Mouse (Mus musculus): ENCODE measurements around the gene Slc19a1. TPM values are rescaled to one million over a fixed set of nuclear protein-coding genes. Genes with fewer than 3 reads are reported as not detected.
A peak's percentile ranks its signal among the peaks of the same experiment; 100 is the strongest.

Gene Slc19a1
- polyA plus RNA-seq, 1 experiment from 2014 or later, result 29.4 TPM

GRCm38 (mm10) chr10:77033323-77034025, 1.4 kb downstream of the Slc19a1 start:
- Histone ChIP-seq H3K4me3 (replicated peaks) (peak overlapping the region; percentile 73), H3K27me3 (0 out of 2 replicates have a peak, but pooled peaks cover 4% of the 10 kb centered on the region), H3K4me1 (replicated peaks) (peaks cover 47% of the 10 kb centered on the region), H3K27ac (no peak overlapping the region), H3K9me3 (replicated peaks) (no peaks in the 10 kb centered on the region), H3K4me2 (peak overlapping the region; percentile 97), H3K9ac (peak overlapping the region; percentile 77), H3K36me3 (peaks cover 12% of the 10 kb centered on the region)
- under 1% methylated on average over 30 of the region's 30 CpGs for WGBS (ENCODE audit: insufficient replicate concordance)
- DNase-seq, result peak; percentile 29
- ATAC-seq (ENCODE audit: low read depth), result peak; percentile 64

- 63% methylated on average over 6 of the region's 6 CpGs for WGBS (ENCODE audit: insufficient replicate concordance)
- Histone ChIP-seq H3K9me3 (replicated peaks) (no peaks in the 10 kb centered on the region), H3K27me3 (0 out of 2 replicates have a peak, but pooled peaks cover 4% of the 10 kb centered on the region), H3K36me3 (peaks cover 32% of the 10 kb centered on the region), H3K9ac (peak overlapping the region; percentile 77), H3K4me2 (peak overlapping the region; percentile 97), H3K4me3 (replicated peaks) (peak overlapping the region; percentile 73), H3K27ac (no peak overlapping the region), H3K4me1 (replicated peaks) (peaks cover 47% of the 10 kb centered on the region)
- DNase-seq (no peak), ATAC-seq (ENCODE audit: low read depth) (no peak)
Observed at GRCm38 (mm10) chr10:77035487-77035886, 3.4 kb downstream of the Slc19a1 start.

GRCm38 (mm10) chr10:77038579-77039174, 6.6 kb downstream of the Slc19a1 start:
- DNase-seq (no peak), ATAC-seq (ENCODE audit: low read depth) (no peak)
- no peak overlapping the region for H3K9ac ChIP-seq
- no peaks in the 10 kb centered on the region for H3K9me3 ChIP-seq (replicated peaks)
- peaks cover 62% of the 10 kb centered on the region for H3K36me3 ChIP-seq
- no peaks in the 10 kb centered on the region for H3K27me3 ChIP-seq
- WGBS (ENCODE audit: insufficient replicate concordance), result 81% methylated on average over 8 of the region's 8 CpGs
- H3K4me2 ChIP-seq, result no peak overlapping the region
- H3K4me3 ChIP-seq (replicated peaks), result no peak overlapping the region
- no peak overlapping the region for H3K27ac ChIP-seq
- peaks cover 26% of the 10 kb centered on the region for H3K4me1 ChIP-seq (replicated peaks)

- ATAC-seq (ENCODE audit: low read depth), result no peak
- 60% methylated on average over 4 of the region's 4 CpGs for WGBS (ENCODE audit: insufficient replicate concordance)
- Histone ChIP-seq H3K36me3 (peaks cover 86% of the 10 kb centered on the region), H3K4me3 (replicated peaks) (no peak overlapping the region), H3K27me3 (no peaks in the 10 kb centered on the region), H3K9ac (no peak overlapping the region), H3K4me2 (no peak overlapping the region), H3K9me3 (replicated peaks) (no peaks in the 10 kb centered on the region), H3K27ac (no peak overlapping the region), H3K4me1 (replicated peaks) (no peaks in the 10 kb centered on the region)
- no peak for DNase-seq
Observed at GRCm38 (mm10) chr10:77048196-77048595, 16.2 kb downstream of the Slc19a1 start.

- no peak overlapping the region for H3K9ac ChIP-seq
- H3K9me3 ChIP-seq (replicated peaks), result no peaks in the 10 kb centered on the region
- peaks cover 86% of the 10 kb centered on the region for H3K36me3 ChIP-seq
- no peak overlapping the region for H3K4me3 ChIP-seq (replicated peaks)
- no peak for ATAC-seq (ENCODE audit: low read depth)
- H3K4me1 ChIP-seq (replicated peaks), result no peaks in the 10 kb centered on the region
- H3K4me2 ChIP-seq, result no peak overlapping the region
- no peak overlapping the region for H3K27ac ChIP-seq
- no peaks in the 10 kb centered on the region for H3K27me3 ChIP-seq
- WGBS (ENCODE audit: insufficient replicate concordance), result 76% methylated on average over 3 of the region's 3 CpGs
- no peak for DNase-seq
Observed at GRCm38 (mm10) chr10:77048606-77049005, 16.6 kb downstream of the Slc19a1 start.

- no peak overlapping the region for H3K4me2 ChIP-seq
- H3K4me1 ChIP-seq (replicated peaks), result peaks cover 14% of the 10 kb centered on the region
- no peak overlapping the region for H3K9ac ChIP-seq
- DNase-seq (no peak), ATAC-seq (ENCODE audit: low read depth) (no peak)
- H3K9me3 ChIP-seq (replicated peaks), result no peaks in the 10 kb centered on the region
- H3K27ac ChIP-seq, result no peak overlapping the region
- H3K27me3 ChIP-seq, result no peaks in the 10 kb centered on the region
- no peak overlapping the region for H3K4me3 ChIP-seq (replicated peaks)
- WGBS (ENCODE audit: insufficient replicate concordance), result 78% methylated on average over 10 of the region's 10 CpGs
- peaks cover 25% of the 10 kb centered on the region for H3K36me3 ChIP-seq
Observed at GRCm38 (mm10) chr10:77056768-77057167, 24.7 kb downstream of the Slc19a1 start.

- H3K4me2 ChIP-seq, result no peak overlapping the region
- DNase-seq, result no peak
- H3K4me3 ChIP-seq (replicated peaks), result no peak overlapping the region
- 65% methylated on average over 3 of the region's 3 CpGs for WGBS (ENCODE audit: insufficient replicate concordance)
- peaks cover 18% of the 10 kb centered on the region for H3K36me3 ChIP-seq
- H3K4me1 ChIP-seq (replicated peaks), result peaks cover 9% of the 10 kb centered on the region
- H3K9me3 ChIP-seq (replicated peaks), result no peaks in the 10 kb centered on the region
- H3K27ac ChIP-seq, result no peak overlapping the region
- H3K9ac ChIP-seq, result no peak overlapping the region
- ATAC-seq (ENCODE audit: low read depth), result no peak
- no peaks in the 10 kb centered on the region for H3K27me3 ChIP-seq
Observed at GRCm38 (mm10) chr10:77061426-77061825, 29.4 kb downstream of the Slc19a1 start.

GRCm38 (mm10) chr10:77062393-77063010, 30.5 kb downstream of the Slc19a1 start:
- peaks cover 14% of the 10 kb centered on the region for H3K4me1 ChIP-seq (replicated peaks)
- no peak overlapping the region for H3K4me2 ChIP-seq
- no peaks in the 10 kb centered on the region for H3K9me3 ChIP-seq (replicated peaks)
- no peak overlapping the region for H3K4me3 ChIP-seq (replicated peaks)
- ATAC-seq (ENCODE audit: low read depth) (no peak), DNase-seq (no peak)
- no peak overlapping the region for H3K27ac ChIP-seq
- WGBS (ENCODE audit: insufficient replicate concordance), result 82% methylated on average over 11 of the region's 11 CpGs
- H3K9ac ChIP-seq, result no peak overlapping the region
- peaks cover 19% of the 10 kb centered on the region for H3K36me3 ChIP-seq
- H3K27me3 ChIP-seq, result no peaks in the 10 kb centered on the region

GRCm38 (mm10) chr10:77064239-77064638, 32.2 kb downstream of the Slc19a1 start:
- DNase-seq (no peak), ATAC-seq (ENCODE audit: low read depth) (no peak)
- Histone ChIP-seq H3K36me3 (peaks cover 20% of the 10 kb centered on the region), H3K4me2 (no peak overlapping the region), H3K27ac (no peak overlapping the region), H3K27me3 (no peaks in the 10 kb centered on the region), H3K4me3 (replicated peaks) (no peak overlapping the region), H3K9me3 (replicated peaks) (no peaks in the 10 kb centered on the region), H3K9ac (no peak overlapping the region), H3K4me1 (replicated peaks) (peaks cover 31% of the 10 kb centered on the region)
- WGBS (ENCODE audit: insufficient replicate concordance), result 38% methylated on average over 3 of the region's 3 CpGs

- Histone ChIP-seq H3K36me3 (peaks cover 18% of the 10 kb centered on the region), H3K9me3 (replicated peaks) (no peaks in the 10 kb centered on the region), H3K27me3 (no peaks in the 10 kb centered on the region), H3K4me2 (no peak overlapping the region), H3K9ac (no peak overlapping the region), H3K27ac (no peak overlapping the region), H3K4me3 (replicated peaks) (no peak overlapping the region), H3K4me1 (replicated peaks) (peaks cover 36% of the 10 kb centered on the region)
- DNase-seq (no peak), ATAC-seq (ENCODE audit: low read depth) (no peak)
Observed at GRCm38 (mm10) chr10:77064659-77065058, 32.6 kb downstream of the Slc19a1 start.

GRCm38 (mm10) chr10:77068469-77068868, 36.4 kb downstream of the Slc19a1 start:
- ATAC-seq (ENCODE audit: low read depth) (peak; percentile 85), DNase-seq (peak; percentile 58)
- no peaks in the 10 kb centered on the region for H3K27me3 ChIP-seq
- 0 out of 2 replicates have a peak overlapping the region, but pooled peaks have one; percentile 24 for H3K27ac ChIP-seq
- no peaks in the 10 kb centered on the region for H3K9me3 ChIP-seq (replicated peaks)
- peaks cover 28% of the 10 kb centered on the region for H3K4me1 ChIP-seq (replicated peaks)
- peak overlapping the region; percentile 1; the same call in 1 of the 2 replicates for H3K9ac ChIP-seq
- peaks cover 25% of the 10 kb centered on the region for H3K36me3 ChIP-seq
- H3K4me2 ChIP-seq, result peak overlapping the region; percentile 36
- no peak overlapping the region for H3K4me3 ChIP-seq (replicated peaks)
- 35% methylated on average over 7 of the region's 7 CpGs for WGBS (ENCODE audit: insufficient replicate concordance)

Measured in liver, embryonic 13.5 days (tissue).